Mouse (Mus musculus) kidney, embryonic 14.5 days (tissue): ENCODE data around the gene Cpsf6. TPM values are rescaled to one million over a fixed set of nuclear protein-coding genes. Genes with fewer than 3 reads are reported as not detected.

Experiments used
- ATAC-seq: fragments of 200-750 bp; cut with Nextera tagmentation; 2 replicates; pipeline ENCODE4 v1.8.0; 2017; ENCODE audit warnings: moderate number of reproducible peaks, mild to moderate bottlenecking, moderate TSS enrichment, moderate library complexity; ENCODE audit not compliant: low FRiP score, low TSS enrichment
- H3K27ac ChIP-seq: fragments of 300-500 bp; sonication (generic); 2 replicates; pipeline ENCODE4 v1.5.1; 2014; ENCODE audit warnings: low read depth, mild to moderate bottlenecking, low read length, moderate library complexity, mixed read lengths
- H3K27me3 ChIP-seq: fragments of 300-500 bp; sonication (generic); 2 replicates; pipeline ENCODE4 v1.6.1; 2014; ENCODE audit warnings: mild to moderate bottlenecking, low read length; ENCODE audit not compliant: control insufficient read depth, insufficient read depth
- H3K36me3 ChIP-seq: fragments of 300-500 bp; sonication (generic); 2 replicates; pipeline ENCODE4 v1.6.1; 2014; ENCODE audit warnings: low read length, mixed read lengths; ENCODE audit not compliant: control insufficient read depth, insufficient read depth
- H3K4me1 ChIP-seq: fragments of 300-500 bp; sonication (generic); 2 replicates; pipeline ENCODE4 v1.6.1; 2014; ENCODE audit warnings: low read length, mixed read lengths; ENCODE audit not compliant: control insufficient read depth, insufficient read depth
- H3K4me2 ChIP-seq: fragments of 300-500 bp; sonication (generic); replicated peaks from 2 replicates; pipeline ENCODE4 v1.6.1; 2014; ENCODE audit warnings: low read depth, mild to moderate bottlenecking, low read length
- H3K4me3 ChIP-seq: fragments of 300-500 bp; sonication (generic); 2 replicates; pipeline ENCODE4 v1.5.1; 2014; ENCODE audit warnings: mild to moderate bottlenecking, low read length
- H3K9ac ChIP-seq: fragments of 300-500 bp; sonication (generic); 2 replicates; pipeline ENCODE4 v1.6.1; 2014; ENCODE audit warnings: low read depth, mild to moderate bottlenecking, low read length, moderate library complexity
- H3K9me3 ChIP-seq: fragments of 300-500 bp; sonication (generic); 2 replicates; pipeline ENCODE4 v1.6.1; 2016; ENCODE audit warnings: low read length; ENCODE audit not compliant: control insufficient read depth
- WGBS: fragments of 180-500 bp; shearing (Covaris S2); extraction: QIAGEN DNeasy Blood & Tissue Kit; methylation state at CpG from one replicate; pipeline ENCODE4 v1.1.7; 2014; 5-methylcytosine and 5-hydroxymethylcytosine counted together
- polyA plus RNA-seq: library from polyadenylated mRNA; unstranded; fragments of >200 nt; fragmentation: Nextera tagmentation; extraction: Ambion mirVana; gene quantifications from 2 replicates; pipeline ENCODE4 v1.2.1, GENCODE M21; 2014

Gene Cpsf6
- polyA plus RNA-seq, 1 experiment from 2014 or later: 208 TPM

- Histone ChIP-seq H3K4me1 (no peaks in the 10 kb centered on the region), H3K36me3 (no peaks in the 10 kb centered on the region), H3K4me3 (no peak overlapping the region), H3K9me3 (no peaks in the 10 kb centered on the region), H3K27me3 (no peaks in the 10 kb centered on the region), H3K27ac (no peak overlapping the region), H3K4me2 (no peak overlapping the region), H3K9ac (no peak overlapping the region)
- 71% methylated on average over 15 of the region's 15 CpGs for WGBS
- ATAC-seq: no peak
These were observed 23.6 kb upstream of the Cpsf6 start for GRCm38 (mm10) chr10:117403344-117403953.

GRCm38 (mm10) chr10:117402403-117403333 is 22.9 kb upstream of the Cpsf6 start:
- WGBS: 72% methylated on average over 20 of the region's 20 CpGs

GRCm38 (mm10) chr10:117401364-117401763 is 21.5 kb upstream of the Cpsf6 start:
- H3K4me2 ChIP-seq: no peak overlapping the region
- no peaks in the 10 kb centered on the region for H3K9me3 ChIP-seq
- H3K36me3 ChIP-seq: no peaks in the 10 kb centered on the region
- no peak overlapping the region for H3K27ac ChIP-seq
- H3K4me1 ChIP-seq: no peaks in the 10 kb centered on the region
- no peak overlapping the region for H3K9ac ChIP-seq
- no peak overlapping the region for H3K4me3 ChIP-seq
- H3K27me3 ChIP-seq: no peaks in the 10 kb centered on the region
- no peak for ATAC-seq
- 87% methylated on average over 4 of the region's 4 CpGs for WGBS

More at GRCm38 (mm10) chr10:117402403-117403333, 22.9 kb upstream of the Cpsf6 start:
- Histone ChIP-seq H3K27ac (no peak overlapping the region), H3K36me3 (no peaks in the 10 kb centered on the region), H3K4me3 (no peak overlapping the region), H3K4me2 (no peak overlapping the region), H3K9me3 (no peaks in the 10 kb centered on the region), H3K9ac (no peak overlapping the region), H3K27me3 (no peaks in the 10 kb centered on the region), H3K4me1 (no peaks in the 10 kb centered on the region)
- no peak for ATAC-seq

- ATAC-seq: no peak
- H3K4me2 ChIP-seq: no peak overlapping the region
- no peaks in the 10 kb centered on the region for H3K9me3 ChIP-seq
- no peaks in the 10 kb centered on the region for H3K36me3 ChIP-seq
- H3K27me3 ChIP-seq: no peaks in the 10 kb centered on the region
- H3K27ac ChIP-seq: no peak overlapping the region
- WGBS: 85% methylated on average over 4 of the region's 4 CpGs
- no peaks in the 10 kb centered on the region for H3K4me1 ChIP-seq
- no peak overlapping the region for H3K9ac ChIP-seq
- H3K4me3 ChIP-seq: no peak overlapping the region
These were observed 20.6 kb upstream of the Cpsf6 start for GRCm38 (mm10) chr10:117400246-117400954.

- Histone ChIP-seq H3K9ac (no peak overlapping the region), H3K9me3 (no peaks in the 10 kb centered on the region), H3K4me1 (no peaks in the 10 kb centered on the region), H3K4me2 (no peak overlapping the region), H3K4me3 (no peak overlapping the region), H3K36me3 (no peaks in the 10 kb centered on the region), H3K27me3 (no peaks in the 10 kb centered on the region), H3K27ac (no peak overlapping the region)
- ATAC-seq: no peak
- WGBS: 84% methylated on average over 3 of the region's 3 CpGs
These were observed 20.0 kb upstream of the Cpsf6 start for GRCm38 (mm10) chr10:117399839-117400238.

- ATAC-seq: no peak
- Histone ChIP-seq H3K9me3 (no peaks in the 10 kb centered on the region), H3K4me1 (no peaks in the 10 kb centered on the region), H3K9ac (no peak overlapping the region), H3K27me3 (no peaks in the 10 kb centered on the region), H3K4me3 (no peak overlapping the region), H3K4me2 (no peak overlapping the region), H3K27ac (no peak overlapping the region), H3K36me3 (no peaks in the 10 kb centered on the region)
- 52% methylated on average over 2 of the region's 2 CpGs for WGBS
These were observed 19.4 kb upstream of the Cpsf6 start for GRCm38 (mm10) chr10:117399196-117399595.

- Histone ChIP-seq H3K36me3 (no peaks in the 10 kb centered on the region), H3K4me1 (peaks cover 4% of the 10 kb centered on the region; the same call in 1 of the 2 replicates), H3K9me3 (no peaks in the 10 kb centered on the region), H3K27ac (no peak overlapping the region), H3K9ac (no peak overlapping the region), H3K27me3 (no peaks in the 10 kb centered on the region), H3K4me2 (no peak overlapping the region), H3K4me3 (no peak overlapping the region)
- WGBS: 69% methylated on average over 18 of the region's 18 CpGs
- no peak for ATAC-seq
These were observed 18.4 kb upstream of the Cpsf6 start for GRCm38 (mm10) chr10:117398044-117398780.

GRCm38 (mm10) chr10:117397106-117397625 is 17.4 kb upstream of the Cpsf6 start:
- H3K9me3 ChIP-seq: no peaks in the 10 kb centered on the region
- no peaks in the 10 kb centered on the region for H3K36me3 ChIP-seq
- peaks cover 4% of the 10 kb centered on the region; the same call in 1 of the 2 replicates for H3K4me1 ChIP-seq
- H3K27me3 ChIP-seq: no peaks in the 10 kb centered on the region
- no peak overlapping the region for H3K27ac ChIP-seq
- ATAC-seq: no peak
- H3K4me2 ChIP-seq: no peak overlapping the region
- H3K9ac ChIP-seq: no peak overlapping the region
- H3K4me3 ChIP-seq: peak overlapping the region; percentile 12
- WGBS: 54% methylated on average over 9 of the region's 10 CpGs
